Mouse (Mus musculus): ENCODE results near the gene Morn2.

The Morn2 gene

GRCm38 (mm10) chr17:80323015-80323414 lies 33.0 kb downstream of the Morn2 start:
- intact Hi-C loops (cut with DNase I), result no loop called here

DNA sequence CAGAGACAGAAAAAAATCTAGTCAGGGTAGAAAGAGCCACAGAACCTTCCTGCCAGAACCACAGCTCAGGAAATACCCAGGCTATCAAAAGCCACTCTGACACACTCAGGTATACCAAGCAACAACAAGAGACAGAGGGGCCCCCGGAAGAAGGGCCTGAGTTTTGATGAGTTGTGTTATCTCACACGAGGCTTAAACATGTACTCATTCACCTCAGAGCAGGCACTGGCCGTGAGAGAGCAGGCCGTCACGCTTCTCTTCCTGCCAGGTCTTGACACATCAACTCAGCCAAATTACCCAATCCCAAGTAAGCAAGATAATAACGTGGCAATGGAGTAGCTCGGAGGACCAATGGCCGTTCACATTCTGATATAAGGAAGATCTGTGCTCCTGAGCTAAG lies 33.7 kb downstream of the Morn2 start:
- intact Hi-C loops (cut with DNase I), result no loop called here

GRCm38 (mm10) chr17:80324521-80324920 lies 34.5 kb downstream of the Morn2 start:
- intact Hi-C loops (cut with DNase I), result no loop called here

- intact Hi-C loops (cut with DNase I), result no loop called here
Measured at GRCm38 (mm10) chr17:80325456-80325855, 35.5 kb downstream of the Morn2 start.

DNA sequence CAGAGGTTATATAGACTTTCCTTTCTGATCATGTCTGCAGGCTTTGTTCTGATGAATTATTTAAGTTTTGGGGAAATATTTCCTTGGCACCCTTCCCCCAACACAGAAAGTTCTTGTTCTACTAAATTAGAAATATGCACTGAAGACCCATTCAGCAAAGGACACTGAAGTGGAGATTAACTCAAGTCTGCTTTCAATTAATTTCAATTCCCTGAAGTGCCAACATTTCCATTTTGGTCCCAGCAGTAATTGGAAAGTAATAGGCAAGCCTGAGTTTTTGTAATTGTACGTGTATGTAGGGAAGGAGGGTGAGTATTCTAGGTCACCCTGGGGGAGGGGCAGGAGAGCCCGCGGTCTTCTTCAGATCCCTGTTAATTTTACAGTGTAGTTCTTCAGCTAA lies 36.4 kb downstream of the Morn2 start:
- intact Hi-C loops (cut with DNase I), result no loop called here

DNA sequence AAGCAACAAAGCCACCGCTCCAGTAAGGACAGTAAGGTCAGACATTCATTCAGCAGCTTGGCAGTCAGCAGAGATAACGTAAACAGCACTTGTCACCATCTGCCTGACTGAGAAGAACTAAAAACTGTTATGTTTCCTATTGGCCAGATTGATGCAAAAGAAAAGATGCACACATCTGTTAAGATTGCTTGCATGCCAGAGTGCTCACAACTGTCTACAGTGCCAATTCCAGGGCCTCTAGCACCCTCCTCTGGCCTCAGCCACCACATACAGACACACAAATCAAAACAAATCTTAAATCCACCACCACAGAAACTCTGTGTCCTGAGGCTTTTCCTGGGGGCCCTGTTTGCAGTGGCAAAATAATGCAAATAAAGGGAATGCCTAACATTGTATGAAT lies 42.4 kb downstream of the Morn2 start:
- intact Hi-C loops (cut with DNase I), result loop anchor here (2.0 kb wide), 1 partner anchor 40 kb away; no protein-coding TSS in a partner anchor

- intact Hi-C loops (cut with DNase I), result no loop called here
Measured at GRCm38 (mm10) chr17:80345277-80345676, 55.3 kb downstream of the Morn2 start.

GRCm38 (mm10) chr17:80346591-80347125 lies 56.7 kb downstream of the Morn2 start:
- intact Hi-C loops (cut with DNase I), result no loop called here
